Mouse (Mus musculus): ENCODE measurements around the gene Cnmd. TPM values are rescaled to one million over a fixed set of nuclear protein-coding genes. Genes with fewer than 3 reads are reported as not detected.
A peak's percentile ranks its signal among the peaks of the same experiment; 100 is the strongest.

Cnmd gene
- polyA plus RNA-seq (2016; fragmentation: Nextera tagmentation; extraction: Ambion mirVana) = 39.4 and 51.2 TPM in 2 replicates

- 0 out of 2 replicates have a peak, but pooled peaks cover 8% of the 10 kb centered on the region for H3K4me1 ChIP-seq
- H3K9ac ChIP-seq = peak within 1 kb of the TSS; percentile 16; the same call in 1 of the 2 replicates
- peaks cover 5% of the 10 kb centered on the region; the same call in 1 of the 2 replicates for H3K27me3 ChIP-seq
- WGBS = 52% methylated on average over 4 of the region's 4 CpGs
- no peak within 1 kb of the TSS for H3K27ac ChIP-seq
- H3K36me3 ChIP-seq = no peaks in the 10 kb centered on the region
- H3K4me2 ChIP-seq (replicated peaks) = peak within 1 kb of the TSS; percentile 54
- peak within 1 kb of the TSS; percentile 27 for H3K4me3 ChIP-seq
- no peak for ATAC-seq (ENCODE audit: insufficient number of reproducible peaks, insufficient read depth, low FRiP score, low TSS enrichment)
- no peaks in the 10 kb centered on the region for H3K9me3 ChIP-seq
Observed at GRCm38 (mm10) chr14:79662001-79662400, at the start of gene Cnmd. Cnmd (minus strand) TSS chr14:79662170.

- Histone ChIP-seq H3K27ac (no peak overlapping the region), H3K36me3 (no peaks in the 10 kb centered on the region), H3K27me3 (no peaks in the 10 kb centered on the region), H3K4me3 (no peak overlapping the region), H3K4me1 (no peaks in the 10 kb centered on the region), H3K9me3 (no peaks in the 10 kb centered on the region), H3K9ac (no peak overlapping the region), H3K4me2 (replicated peaks) (no peak overlapping the region)
- 53% methylated on average over 4 of the region's 4 CpGs for WGBS
- no peak for ATAC-seq (ENCODE audit: insufficient number of reproducible peaks, insufficient read depth, low FRiP score, low TSS enrichment)
Observed at GRCm38 (mm10) chr14:79711301-79711700, 49.3 kb upstream of the Cnmd start.

GRCm38 (mm10) chr14:79703523-79704172, 41.7 kb upstream of the Cnmd start:
- H3K9ac ChIP-seq = no peak overlapping the region
- 73% methylated on average over 22 of the region's 22 CpGs for WGBS
- H3K4me2 ChIP-seq (replicated peaks) = no peak overlapping the region
- no peak overlapping the region for H3K27ac ChIP-seq
- no peak for ATAC-seq (ENCODE audit: insufficient number of reproducible peaks, insufficient read depth, low FRiP score, low TSS enrichment)
- H3K4me1 ChIP-seq = peaks cover 4% of the 10 kb centered on the region; the same call in 1 of the 2 replicates
- H3K9me3 ChIP-seq = no peaks in the 10 kb centered on the region
- no peaks in the 10 kb centered on the region for H3K36me3 ChIP-seq
- no peaks in the 10 kb centered on the region for H3K27me3 ChIP-seq
- H3K4me3 ChIP-seq = no peak overlapping the region

GRCm38 (mm10) chr14:79701606-79702005, 39.6 kb upstream of the Cnmd start:
- no peak overlapping the region for H3K4me3 ChIP-seq
- peaks cover 4% of the 10 kb centered on the region; the same call in 1 of the 2 replicates for H3K4me1 ChIP-seq
- no peak overlapping the region for H3K4me2 ChIP-seq (replicated peaks)
- 68% methylated on average over 5 of the region's 5 CpGs for whole genome bisulfite sequencing
- no peak overlapping the region for H3K9ac ChIP-seq
- H3K27ac ChIP-seq = no peak overlapping the region; the same call in 1 of the 2 replicates
- no peak for ATAC-seq (ENCODE audit: insufficient number of reproducible peaks, insufficient read depth, low FRiP score, low TSS enrichment)
- no peaks in the 10 kb centered on the region for H3K9me3 ChIP-seq
- no peaks in the 10 kb centered on the region for H3K36me3 ChIP-seq
- H3K27me3 ChIP-seq = no peaks in the 10 kb centered on the region

GRCm38 (mm10) chr14:79701054-79701453, 39.1 kb upstream of the Cnmd start:
- ATAC-seq (ENCODE audit: insufficient number of reproducible peaks, insufficient read depth, low FRiP score, low TSS enrichment) = no peak
- Histone ChIP-seq H3K36me3 (no peaks in the 10 kb centered on the region), H3K4me3 (no peak overlapping the region), H3K9me3 (no peaks in the 10 kb centered on the region), H3K27me3 (no peaks in the 10 kb centered on the region), H3K4me1 (peaks cover 4% of the 10 kb centered on the region; the same call in 1 of the 2 replicates), H3K9ac (no peak overlapping the region), H3K4me2 (replicated peaks) (no peak overlapping the region), H3K27ac (no peak overlapping the region)
- 30% methylated on average over 7 of the region's 7 CpGs for WGBS

- Histone ChIP-seq H3K4me2 (replicated peaks) (no peak overlapping the region), H3K27me3 (no peaks in the 10 kb centered on the region), H3K9me3 (no peaks in the 10 kb centered on the region), H3K9ac (no peak overlapping the region), H3K36me3 (no peaks in the 10 kb centered on the region), H3K4me1 (peaks cover 4% of the 10 kb centered on the region; the same call in 1 of the 2 replicates), H3K4me3 (no peak overlapping the region), H3K27ac (no peak overlapping the region)
- WGBS = 66% methylated on average over 6 of the region's 6 CpGs
- no peak for ATAC-seq (ENCODE audit: insufficient number of reproducible peaks, insufficient read depth, low FRiP score, low TSS enrichment)
Observed at GRCm38 (mm10) chr14:79699381-79699780, 37.4 kb upstream of the Cnmd start.

- 93% methylated on average over 7 of the region's 7 CpGs for WGBS
- ATAC-seq (ENCODE audit: insufficient number of reproducible peaks, insufficient read depth, low FRiP score, low TSS enrichment) = no peak
- H3K4me2 ChIP-seq (replicated peaks) = no peak overlapping the region
- no peaks in the 10 kb centered on the region for H3K27me3 ChIP-seq
- no peak overlapping the region for H3K27ac ChIP-seq
- no peaks in the 10 kb centered on the region for H3K9me3 ChIP-seq
- no peak overlapping the region for H3K4me3 ChIP-seq
- H3K36me3 ChIP-seq = no peaks in the 10 kb centered on the region
- no peaks in the 10 kb centered on the region for H3K4me1 ChIP-seq
- no peak overlapping the region for H3K9ac ChIP-seq
Observed at GRCm38 (mm10) chr14:79690068-79690844, 28.3 kb upstream of the Cnmd start.

GRCm38 (mm10) chr14:79680652-79681051, 18.7 kb upstream of the Cnmd start:
- peaks cover 8% of the 10 kb centered on the region; the same call in 1 of the 2 replicates for H3K4me1 ChIP-seq

GRCm38 (mm10) chr14:79677891-79678687, 16.1 kb upstream of the Cnmd start:
- Histone ChIP-seq H3K9ac (no peak overlapping the region), H3K27me3 (no peaks in the 10 kb centered on the region), H3K9me3 (no peaks in the 10 kb centered on the region), H3K4me3 (no peak overlapping the region), H3K36me3 (no peaks in the 10 kb centered on the region), H3K4me2 (replicated peaks) (peak overlapping the region; percentile 1), H3K4me1 (peaks cover 12% of the 10 kb centered on the region), H3K27ac (peak overlapping the region; percentile 52)
- WGBS = 26% methylated on average over 14 of the region's 14 CpGs
- ATAC-seq (ENCODE audit: insufficient number of reproducible peaks, insufficient read depth, low FRiP score, low TSS enrichment) = no peak

More at GRCm38 (mm10) chr14:79680652-79681051, 18.7 kb upstream of the Cnmd start:
- H3K36me3 ChIP-seq = no peaks in the 10 kb centered on the region
- no peak overlapping the region for H3K4me3 ChIP-seq
- no peak overlapping the region for H3K9ac ChIP-seq
- WGBS = 60% methylated on average over 5 of the region's 5 CpGs
- H3K27me3 ChIP-seq = no peaks in the 10 kb centered on the region
- no peak overlapping the region for H3K27ac ChIP-seq
- ATAC-seq (ENCODE audit: insufficient number of reproducible peaks, insufficient read depth, low FRiP score, low TSS enrichment) = no peak
- no peaks in the 10 kb centered on the region for H3K9me3 ChIP-seq
- H3K4me2 ChIP-seq (replicated peaks) = no peak overlapping the region

- 33% methylated on average over 15 of the region's 15 CpGs for WGBS
- ATAC-seq (ENCODE audit: insufficient number of reproducible peaks, insufficient read depth, low FRiP score, low TSS enrichment) = 0 out of 2 replicates have a peak, but pooled peaks have one; percentile 30
- H3K4me2 ChIP-seq (replicated peaks) = peak overlapping the region; percentile 32
- H3K27ac ChIP-seq = peak overlapping the region; percentile 90
- H3K4me3 ChIP-seq = no peak overlapping the region
- no peaks in the 10 kb centered on the region for H3K36me3 ChIP-seq
- H3K4me1 ChIP-seq = peaks cover 16% of the 10 kb centered on the region
- no peaks in the 10 kb centered on the region for H3K9me3 ChIP-seq
- H3K27me3 ChIP-seq = no peaks in the 10 kb centered on the region
- no peak overlapping the region for H3K9ac ChIP-seq
Observed at GRCm38 (mm10) chr14:79677108-79677753, 15.3 kb upstream of the Cnmd start.

Measured in embryonic facial prominence, embryonic 12.5 days (tissue).